Mouse (Mus musculus): ENCODE results near the gene Mfn1. TPM values are rescaled to one million over a fixed set of nuclear protein-coding genes. Genes with fewer than 3 reads are reported as not detected.
A peak's percentile ranks its signal among the peaks of the same experiment; 100 is the strongest.

Gene Mfn1
- total and polyA plus RNA-seq, 3 experiments, result 7.8 to 71.2 (median 67.9) TPM

DNA sequence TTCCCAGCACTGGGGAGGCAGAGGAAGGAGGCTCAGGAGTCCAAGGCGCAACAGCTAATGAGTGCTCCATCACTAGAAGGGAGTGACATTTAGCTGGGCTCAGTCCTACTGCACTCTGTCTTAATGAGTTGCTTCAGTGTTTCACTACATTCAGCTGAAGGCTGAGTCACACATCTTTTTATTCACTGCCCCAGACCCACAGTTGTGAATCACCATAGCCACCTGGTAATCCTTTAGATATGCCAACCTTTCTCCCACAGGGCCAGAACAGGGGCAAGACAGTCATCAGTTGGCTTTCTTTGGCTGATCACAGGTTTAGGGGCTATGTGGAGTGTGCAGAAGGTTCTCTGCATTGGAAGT lies 32.6 kb upstream of the Mfn1 start:
- DNase-seq (ENCODE audit: low spot score) (no peak), ATAC-seq (ENCODE audit: extremely low read depth, insufficient number of reproducible peaks, low FRiP score, poor library complexity, severe bottlenecking) (no peak)
- Histone ChIP-seq H3K4me3 (ENCODE audit: low read depth, low read length) (no peak overlapping the region), H3K27me3 (ENCODE audit: insufficient read depth, low read length) (peaks cover 27% of the 10 kb centered on the region), H3K4me1 (ENCODE audit: insufficient read depth, low read depth, low read length) (no peaks in the 10 kb centered on the region), H3K9me3 (replicated peaks) (no peaks in the 10 kb centered on the region), H3K36me3 (replicated peaks) (no peaks in the 10 kb centered on the region)
- TF ChIP-seq GATA2 (IDR thresholded peaks at IDR 0.05; ENCODE audit: borderline replicate concordance, low read depth, low read length), result no peak
- no peak for TF ChIP-seq POLR2AphosphoS5 (IDR thresholded peaks at IDR 0.05; ENCODE audit: insufficient replicate concordance, low read depth, low read length)
- no peak for TF ChIP-seq TAL1 (conservative IDR thresholded peaks at IDR 0.05; ENCODE audit: low read depth, low read length)
- no peak for TF ChIP-seq GATA1 (IDR thresholded peaks at IDR 0.05; ENCODE audit: borderline replicate concordance, low read length)
- no peak for TF ChIP-seq CTCF (IDR thresholded peaks at IDR 0.05; ENCODE audit: low read depth, low read length)

GRCm38 (mm10) chr3:32500346-32500745 lies 28.9 kb upstream of the Mfn1 start:
- Histone ChIP-seq H3K4me1 (ENCODE audit: insufficient read depth, low read depth, low read length) (no peaks in the 10 kb centered on the region), H3K4me3 (ENCODE audit: low read depth, low read length) (no peak overlapping the region), H3K36me3 (replicated peaks) (no peaks in the 10 kb centered on the region), H3K27me3 (ENCODE audit: insufficient read depth, low read length) (peaks cover 39% of the 10 kb centered on the region), H3K9me3 (replicated peaks) (no peaks in the 10 kb centered on the region)
- no peak for TF ChIP-seq TAL1 (conservative IDR thresholded peaks at IDR 0.05; ENCODE audit: low read depth, low read length)
- ATAC-seq (ENCODE audit: extremely low read depth, insufficient number of reproducible peaks, low FRiP score, poor library complexity, severe bottlenecking) (no peak), DNase-seq (ENCODE audit: low spot score) (no peak)

GRCm38 (mm10) chr3:32505841-32506240 lies 23.4 kb upstream of the Mfn1 start:
- DNase-seq (ENCODE audit: low spot score) (no peak), ATAC-seq (ENCODE audit: extremely low read depth, insufficient number of reproducible peaks, low FRiP score, poor library complexity, severe bottlenecking) (no peak)
- no peaks in the 10 kb centered on the region for H3K9me3 ChIP-seq (replicated peaks)
- H3K4me3 ChIP-seq (ENCODE audit: low read depth, low read length), result no peak overlapping the region
- TF ChIP-seq POLR2AphosphoS5 (IDR thresholded peaks at IDR 0.05; ENCODE audit: insufficient replicate concordance, low read depth, low read length) (no peak), CTCF (IDR thresholded peaks at IDR 0.05; ENCODE audit: low read depth, low read length) (no peak), GATA2 (IDR thresholded peaks at IDR 0.05; ENCODE audit: borderline replicate concordance, low read depth, low read length) (no peak), TAL1 (conservative IDR thresholded peaks at IDR 0.05; ENCODE audit: low read depth, low read length) (no peak), GATA1 (IDR thresholded peaks at IDR 0.05; ENCODE audit: borderline replicate concordance, low read length) (no peak)
- peaks cover 33% of the 10 kb centered on the region for H3K27me3 ChIP-seq (ENCODE audit: insufficient read depth, low read length)
- no peaks in the 10 kb centered on the region for H3K36me3 ChIP-seq (replicated peaks)
- H3K4me1 ChIP-seq (ENCODE audit: insufficient read depth, low read depth, low read length), result peaks cover 18% of the 10 kb centered on the region

GRCm38 (mm10) chr3:32506366-32507225 lies 22.7 kb upstream of the Mfn1 start:
- H3K4me3 ChIP-seq (ENCODE audit: low read depth, low read length), result no peak overlapping the region
- DNase-seq (ENCODE audit: low spot score), result no peak
- ATAC-seq (ENCODE audit: extremely low read depth, insufficient number of reproducible peaks, low FRiP score, poor library complexity, severe bottlenecking), result no peak

GRCm38 (mm10) chr3:32508666-32509324 lies 20.5 kb upstream of the Mfn1 start:
- peaks cover 17% of the 10 kb centered on the region for H3K27me3 ChIP-seq (ENCODE audit: insufficient read depth, low read length)
- ATAC-seq (ENCODE audit: extremely low read depth, insufficient number of reproducible peaks, low FRiP score, poor library complexity, severe bottlenecking) (0 out of 2 replicates have a peak, but pooled peaks have one; percentile 15), DNase-seq (ENCODE audit: low spot score) (peak; percentile 44)
- TF ChIP-seq POLR2AphosphoS5 (IDR thresholded peaks at IDR 0.05; ENCODE audit: insufficient replicate concordance, low read depth, low read length), result no peak
- peak; percentile 30; the same call in 1 of the 2 replicates for TF ChIP-seq CTCF (IDR thresholded peaks at IDR 0.05; ENCODE audit: low read depth, low read length)
- no peak for TF ChIP-seq GATA2 (IDR thresholded peaks at IDR 0.05; ENCODE audit: borderline replicate concordance, low read depth, low read length)
- TF ChIP-seq TAL1 (conservative IDR thresholded peaks at IDR 0.05; ENCODE audit: low read depth, low read length), result no peak
- no peak for TF ChIP-seq GATA1 (IDR thresholded peaks at IDR 0.05; ENCODE audit: borderline replicate concordance, low read length)
- H3K9me3 ChIP-seq (replicated peaks), result no peaks in the 10 kb centered on the region
- peaks cover 11% of the 10 kb centered on the region for H3K36me3 ChIP-seq (replicated peaks)
- H3K4me1 ChIP-seq (ENCODE audit: insufficient read depth, low read depth, low read length), result peaks cover 39% of the 10 kb centered on the region
- no peak overlapping the region; the same call in 1 of the 2 replicates for H3K4me3 ChIP-seq (ENCODE audit: low read depth, low read length)

More at GRCm38 (mm10) chr3:32506366-32507225, 22.7 kb upstream of the Mfn1 start:
- H3K27me3 ChIP-seq (ENCODE audit: insufficient read depth, low read length), result peaks cover 29% of the 10 kb centered on the region
- no peaks in the 10 kb centered on the region for H3K36me3 ChIP-seq (replicated peaks)
- no peaks in the 10 kb centered on the region for H3K9me3 ChIP-seq (replicated peaks)
- no peak for TF ChIP-seq GATA2 (IDR thresholded peaks at IDR 0.05; ENCODE audit: borderline replicate concordance, low read depth, low read length)
- no peak for TF ChIP-seq TAL1 (conservative IDR thresholded peaks at IDR 0.05; ENCODE audit: low read depth, low read length)
- TF ChIP-seq GATA1 (IDR thresholded peaks at IDR 0.05; ENCODE audit: borderline replicate concordance, low read length), result no peak
- TF ChIP-seq CTCF (IDR thresholded peaks at IDR 0.05; ENCODE audit: low read depth, low read length), result no peak
- TF ChIP-seq POLR2AphosphoS5 (IDR thresholded peaks at IDR 0.05; ENCODE audit: insufficient replicate concordance, low read depth, low read length), result no peak
- peaks cover 22% of the 10 kb centered on the region for H3K4me1 ChIP-seq (ENCODE audit: insufficient read depth, low read depth, low read length)
